Mouse (Mus musculus) lung, adult 2 months (tissue): ENCODE measurements around the gene Tmem120a.

ENCODE experiments used
- CTCF ChIP-seq: fragments of 200-500 bp; IDR thresholded peaks from 2 replicates; pipeline ENCODE4 v1.5.1; 2011; ENCODE audit warnings: mild to moderate bottlenecking, low read length, control low read depth; ENCODE audit not compliant: insufficient read depth
- POLR2A ChIP-seq: fragments of 200-500 bp; IDR thresholded peaks from 2 replicates; pipeline ENCODE4 v1.6.1; 2011; ENCODE audit warnings: low read depth, mild to moderate bottlenecking, control low read depth, low read length, borderline replicate concordance; ENCODE audit errors: extremely low read depth

DNA sequence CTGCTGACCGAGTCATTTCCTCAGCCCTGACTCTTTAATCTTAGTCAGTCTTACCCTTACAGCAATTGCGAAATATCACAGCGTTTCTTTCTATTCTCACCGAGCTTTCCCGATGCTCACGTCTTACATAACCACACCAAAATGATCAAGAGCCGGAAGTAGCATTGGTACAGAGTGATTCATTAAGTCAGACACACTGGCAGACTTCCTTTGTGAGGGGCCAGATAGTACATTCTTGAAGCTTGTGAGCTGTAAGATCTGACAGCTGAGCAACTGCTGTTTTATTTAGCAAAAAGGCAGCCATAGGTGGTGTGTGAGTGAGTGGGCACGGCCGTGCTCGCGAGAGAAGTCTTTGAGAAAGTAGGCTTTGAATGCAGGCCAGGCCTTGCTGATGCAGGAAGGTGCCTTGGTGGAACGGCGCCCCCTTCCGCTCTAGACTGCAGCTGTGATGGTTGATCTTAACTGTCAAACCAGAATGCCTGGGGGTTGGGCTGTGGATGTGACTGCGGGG lies 41.5 kb downstream of the Tmem120a start:
- TF ChIP-seq CTCF (peak; percentile 47; the same call in 1 of the 2 replicates), POLR2A (no peak)
